17 mouse cellular contexts compared by ENCODE assay signal in the genomic region with DNA sequence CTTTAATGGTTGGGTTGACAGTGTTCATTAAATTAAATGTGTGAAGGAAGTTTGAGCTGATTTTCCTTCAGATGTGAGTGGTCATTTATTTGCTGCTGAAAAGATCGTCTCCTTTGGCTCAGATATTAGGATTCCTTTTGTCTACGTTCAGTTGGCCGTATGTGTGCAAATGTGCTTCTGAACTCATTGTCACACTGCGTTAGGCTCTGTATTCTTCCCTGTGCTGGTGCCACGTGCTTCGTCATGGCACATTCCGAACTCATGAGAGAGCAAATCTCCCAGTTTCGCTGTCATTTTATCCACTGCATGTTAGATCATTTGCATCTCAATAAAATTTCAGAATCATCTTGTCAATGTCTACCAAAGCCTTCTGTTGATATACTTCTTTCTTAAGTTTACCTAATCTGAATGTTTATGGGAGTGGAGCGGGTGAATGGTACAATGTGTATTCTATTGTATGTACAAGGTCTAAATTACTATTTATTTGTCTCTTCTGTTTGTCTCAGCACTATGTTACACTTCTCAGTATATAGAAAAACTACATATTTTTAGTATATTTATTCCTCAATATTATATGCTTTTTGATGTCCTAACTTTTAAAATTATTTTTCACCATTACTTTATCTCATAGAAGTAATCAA.
DNase-seq lines count a peak whose midpoint lies in the region; ATAC-seq and TF ChIP-seq lines count a peak whose summit lies in the region.
"Had no signal": no experiment of that assay in that cellular context is flagged by ENCODE, and none has a peak within 500 bp of the region (broad histone marks: within the 10 kb centered on the region; RNA-seq: fewer than 3 reads in every experiment).

No protein-coding gene starts in this region.

- no peaks in the 10 kb centered on the region; the same call in 1 of the 2 replicates for H3K27me3 ChIP-seq in hindbrain, embryonic 10.5 days (ENCODE audit: insufficient read depth, poor library complexity, severe bottlenecking)
- no peaks in the 10 kb centered on the region for H3K27me3 ChIP-seq in midbrain, embryonic 10.5 days (ENCODE audit: low read depth, poor library complexity, severe bottlenecking)
- peaks cover 5% of the 10 kb centered on the region for H3K27me3 ChIP-seq in neural tube, embryonic 13.5 days
- H3K27me3 ChIP-seq in lung, postnatal 0 days (replicated peaks; ENCODE audit: insufficient read depth, low read length), result no peaks in the 10 kb centered on the region
- H3K27me3 ChIP-seq: CH12.LX had no signal

- TF ChIP-seq EP300 in lung, postnatal 0 days (IDR thresholded peaks at IDR 0.05), result no peak

- no peak for TF ChIP-seq CTCF in lung, postnatal 0 days (IDR thresholded peaks at IDR 0.05)

- H3K4me1 ChIP-seq in hindbrain, embryonic 10.5 days (replicated peaks), result no peaks in the 10 kb centered on the region; the same call in 1 of the 2 replicates
- H3K4me1 ChIP-seq in midbrain, embryonic 10.5 days, result 0 out of 2 replicates have a peak, but pooled peaks cover 2% of the 10 kb centered on the region
- H3K4me1 ChIP-seq in neural tube, embryonic 13.5 days (replicated peaks), result no peaks in the 10 kb centered on the region
- no peaks in the 10 kb centered on the region for H3K4me1 ChIP-seq in lung, postnatal 0 days (ENCODE audit: insufficient read depth, low read depth, low read length)

- peak overlapping the region; percentile 29 for H3K4me2 ChIP-seq in neural tube, embryonic 13.5 days
- no peak overlapping the region for H3K4me2 ChIP-seq in lung, postnatal 0 days (replicated peaks; ENCODE audit: low read depth, low read length)
- H3K4me2 ChIP-seq: heart, embryonic 11.5 days had no signal

- no peaks in the 10 kb centered on the region for H3K36me3 ChIP-seq in hindbrain, embryonic 10.5 days
- no peaks in the 10 kb centered on the region for H3K36me3 ChIP-seq in midbrain, embryonic 10.5 days
- no peaks in the 10 kb centered on the region for H3K36me3 ChIP-seq in neural tube, embryonic 13.5 days
- no peaks in the 10 kb centered on the region for H3K36me3 ChIP-seq in lung, postnatal 0 days (ENCODE audit: insufficient read depth, low read length)

- no peak overlapping the region for H3K4me3 ChIP-seq in hindbrain, embryonic 10.5 days
- no peak overlapping the region for H3K4me3 ChIP-seq in midbrain, embryonic 10.5 days
- H3K4me3 ChIP-seq in neural tube, embryonic 13.5 days, result no peak overlapping the region
- no peak overlapping the region for H3K4me3 ChIP-seq in lung, postnatal 0 days (ENCODE audit: low read depth, low read length)
- H3K4me3 ChIP-seq: left cerebral cortex, adult 2 months had no signal

- H3K27ac ChIP-seq in hindbrain, embryonic 10.5 days, result no peak overlapping the region
- H3K27ac ChIP-seq in midbrain, embryonic 10.5 days (replicated peaks), result no peak overlapping the region
- no peak overlapping the region for H3K27ac ChIP-seq in neural tube, embryonic 13.5 days (replicated peaks)
- H3K27ac ChIP-seq in lung, postnatal 0 days (ENCODE audit: low read length), result no peak overlapping the region
- H3K27ac ChIP-seq: left cerebral cortex, adult 2 months; liver, embryonic 14.5 days had no signal

- WGBS in hindbrain, embryonic 10.5 days, result 39% methylated on average over 9 of the region's 9 CpGs
- WGBS in midbrain, embryonic 10.5 days, result 51% methylated on average over 9 of the region's 9 CpGs
- 28% methylated on average over 9 of the region's 9 CpGs for WGBS in neural tube, embryonic 13.5 days
- WGBS in lung, postnatal 0 days, result 76% methylated on average over 9 of the region's 9 CpGs

- no peak overlapping the region for H3K9ac ChIP-seq in neural tube, embryonic 13.5 days
- no peak overlapping the region for H3K9ac ChIP-seq in lung, postnatal 0 days (replicated peaks; ENCODE audit: low read depth)
- H3K9ac ChIP-seq: liver, embryonic 14.5 days had no signal

- no peak for ATAC-seq in neural tube, embryonic 13.5 days (ENCODE audit: low read depth)
- ATAC-seq in lung, postnatal 0 days, result no peak

- DNase-seq in cerebellum, postnatal 10 days, result peak; percentile 2 to 11
- DNase-seq in cerebellum, postnatal 36 days, result no peak
- peak; percentile 27 for DNase-seq in hindbrain, embryonic 10.5 days (ENCODE audit: low spot score)
- DNase-seq in midbrain, embryonic 10.5 days (ENCODE audit: low spot score), result peak; percentile 23
- no peak for DNase-seq in lung, postnatal 0 days (ENCODE audit: low spot score)
- no peak for DNase-seq in gastrocnemius, postnatal 4 days (ENCODE audit: low spot score in 2 of 2)
- no peak for DNase-seq in layer of hippocampus, adult 9-11 months
- DNase-seq: adrenal gland, postnatal 36 days; cerebellum, postnatal 25 days; gastrocnemius, postnatal 14 days; kidney, adult 2 months; kidney, postnatal 36 days had no signal

- H3K9me3 ChIP-seq in hindbrain, embryonic 10.5 days, result no peaks in the 10 kb centered on the region
- no peaks in the 10 kb centered on the region for H3K9me3 ChIP-seq in midbrain, embryonic 10.5 days (replicated peaks)
- no peaks in the 10 kb centered on the region for H3K9me3 ChIP-seq in neural tube, embryonic 13.5 days
- no peaks in the 10 kb centered on the region for H3K9me3 ChIP-seq in lung, postnatal 0 days (ENCODE audit: low read length)

Comparison
In these comparisons a context has a peak if more than half of its experiments do, and no peak if none do; other contexts are left out.
1. DNase-seq: peak in cerebellum, postnatal 10 days (2 of 2), hindbrain, embryonic 10.5 days (single experiment) and midbrain, embryonic 10.5 days (single experiment); none in cerebellum, postnatal 36 days (0 of 2), lung, postnatal 0 days (single experiment), gastrocnemius, postnatal 4 days (0 of 2) and layer of hippocampus, adult 9-11 months (single experiment).